Mouse (Mus musculus) embryonic facial prominence, embryonic 15.5 days (tissue): ENCODE results near the gene Notch2. TPM values are rescaled to one million over a fixed set of nuclear protein-coding genes. Genes with fewer than 3 reads are reported as not detected.

Experiments used
- ATAC-seq: fragments of 200-750 bp; cut with Nextera tagmentation; 2 replicates; pipeline ENCODE4 v1.8.0; 2017; ENCODE audit warnings: low read depth, moderate TSS enrichment; ENCODE audit not compliant: insufficient number of reproducible peaks, low FRiP score, low TSS enrichment
- H3K27ac ChIP-seq: fragments of 300-500 bp; sonication (generic); replicated peaks from 2 replicates; pipeline ENCODE4 v1.5.1; 2015; ENCODE audit warnings: mild to moderate bottlenecking, inconsistent platforms
- H3K27me3 ChIP-seq: fragments of 300-500 bp; sonication (generic); 2 replicates; pipeline ENCODE4 v1.6.1; 2015; ENCODE audit warnings: inconsistent platforms
- H3K36me3 ChIP-seq: fragments of 300-500 bp; sonication (generic); 2 replicates; pipeline ENCODE4 v1.6.1; 2015; ENCODE audit warnings: mild to moderate bottlenecking, inconsistent platforms
- H3K4me1 ChIP-seq: fragments of 300-500 bp; sonication (generic); 2 replicates; pipeline ENCODE4 v1.6.1; 2015; ENCODE audit warnings: inconsistent platforms
- H3K4me2 ChIP-seq: fragments of 300-500 bp; sonication (generic); replicated peaks from 2 replicates; pipeline ENCODE4 v1.6.1; 2015; ENCODE audit warnings: mild to moderate bottlenecking, inconsistent platforms
- H3K4me3 ChIP-seq: fragments of 300-500 bp; sonication (generic); replicated peaks from 2 replicates; pipeline ENCODE4 v1.5.1; 2015; ENCODE audit warnings: mild to moderate bottlenecking, inconsistent platforms
- H3K9ac ChIP-seq: fragments of 300-500 bp; sonication (generic); 2 replicates; pipeline ENCODE4 v1.6.1; 2015; ENCODE audit warnings: inconsistent platforms
- H3K9me3 ChIP-seq: fragments of 300-500 bp; sonication (generic); replicated peaks from 2 replicates; pipeline ENCODE4 v1.6.1; 2016; ENCODE audit warnings: inconsistent platforms
- WGBS: fragments of 180-500 bp; shearing (Covaris S2); methylation state at CpG from one replicate; pipeline ENCODE4 v1.1.7; 2015; 5-methylcytosine and 5-hydroxymethylcytosine counted together
- polyA plus RNA-seq: library from polyadenylated mRNA; unstranded; fragments of >200 nt; fragmentation: Nextera tagmentation; extraction: Ambion mirVana; gene quantifications from 2 replicates; pipeline ENCODE4 v1.2.1, GENCODE M21; 2015

The Notch2 gene
- 30.6 and 31.8 TPM in 2 replicates for polyA plus RNA-seq

DNA sequence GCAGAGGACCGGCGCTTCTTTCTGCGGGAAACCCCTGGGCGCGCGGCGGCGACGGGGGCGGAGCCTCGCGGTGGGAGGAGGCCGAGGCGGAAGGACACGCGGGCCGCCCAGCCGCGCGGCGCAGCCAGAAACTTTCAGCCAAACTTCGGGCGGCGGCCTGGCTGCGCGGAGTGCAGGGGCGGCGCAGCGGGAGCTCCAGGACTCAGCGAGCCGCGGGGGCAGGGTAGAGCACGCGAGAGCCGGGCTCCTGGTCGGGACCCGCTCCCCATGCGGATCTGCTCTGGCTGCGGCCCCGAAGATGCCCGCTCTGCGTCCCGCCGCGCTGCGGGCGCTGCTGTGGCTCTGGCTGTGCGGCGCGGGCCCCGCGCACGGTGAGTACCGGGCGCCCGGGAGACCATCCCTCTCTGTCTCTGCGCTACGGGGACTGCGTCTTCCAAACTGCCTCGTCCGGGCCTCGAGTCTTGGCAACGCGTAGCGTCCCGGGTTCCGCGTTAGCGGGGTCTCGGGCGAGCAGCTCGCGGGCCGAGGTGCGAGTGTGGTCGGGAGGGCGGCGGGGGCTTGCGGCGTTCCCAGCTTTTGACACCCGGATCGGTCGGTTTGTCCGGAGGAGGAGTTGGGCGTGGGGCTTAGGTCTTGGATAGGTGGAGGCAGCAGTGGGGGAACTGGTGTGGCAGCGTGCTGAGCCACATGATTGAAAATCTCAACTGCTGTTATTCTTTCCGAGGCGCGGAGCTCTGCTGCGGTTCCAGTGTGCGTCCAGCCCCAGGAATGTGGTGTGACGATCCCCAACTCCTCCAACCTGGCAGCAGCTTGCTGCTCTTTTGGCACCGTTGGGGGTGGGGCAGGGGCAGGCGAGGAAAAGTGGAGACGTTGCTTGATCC, at the start of gene Notch2:
TSS of gene Notch2 (plus strand) at position 127 of the 881 bp plus-strand sequence.
- peak within 1 kb of the TSS; percentile 99 for H3K27ac ChIP-seq

DNA sequence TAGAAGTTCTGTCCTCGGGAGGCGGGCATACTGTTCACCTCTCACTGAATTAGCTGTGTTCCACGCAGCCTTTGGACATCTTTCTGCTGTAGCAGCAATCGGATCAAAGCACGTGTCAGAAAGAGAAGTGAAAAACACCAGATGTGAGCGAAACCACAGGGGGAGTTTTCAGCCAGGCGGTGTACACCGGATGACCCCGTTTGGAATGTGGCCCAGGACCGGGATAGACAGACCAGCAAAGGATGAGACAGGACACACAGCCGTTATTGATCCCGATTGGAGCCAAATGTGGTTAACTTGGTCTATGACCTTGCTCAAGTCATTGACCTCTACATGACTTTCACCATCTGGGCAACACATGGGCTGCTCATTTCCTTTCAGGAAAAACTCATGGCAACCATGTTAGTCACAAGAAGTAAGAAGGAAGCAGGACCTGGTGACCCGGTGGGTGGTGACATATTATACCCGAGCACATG, 48.4 kb upstream of the Notch2 start:
- Histone ChIP-seq H3K4me1 (peaks cover 17% of the 10 kb centered on the region), H3K4me3 (no peak overlapping the region), H3K27ac (no peak overlapping the region), H3K36me3 (no peaks in the 10 kb centered on the region), H3K4me2 (no peak overlapping the region), H3K27me3 (no peaks in the 10 kb centered on the region), H3K9ac (no peak overlapping the region), H3K9me3 (no peaks in the 10 kb centered on the region)
- no peak for ATAC-seq
- WGBS, result 30% methylated on average over 14 of the region's 14 CpGs

More for the DNA sequence above, at the start of gene Notch2:
- under 1% methylated on average over 95 of the region's 95 CpGs for WGBS
- peaks cover 40% of the 10 kb centered on the region for H3K4me1 ChIP-seq
- H3K36me3 ChIP-seq, result no peaks in the 10 kb centered on the region
- peak within 1 kb of the TSS; percentile 96 for H3K4me3 ChIP-seq
- ATAC-seq, result peak; percentile 91
- no peaks in the 10 kb centered on the region for H3K27me3 ChIP-seq
- H3K9ac ChIP-seq, result peak within 1 kb of the TSS; percentile 96
- H3K9me3 ChIP-seq, result no peaks in the 10 kb centered on the region
- H3K4me2 ChIP-seq, result peak within 1 kb of the TSS; percentile 58

DNA sequence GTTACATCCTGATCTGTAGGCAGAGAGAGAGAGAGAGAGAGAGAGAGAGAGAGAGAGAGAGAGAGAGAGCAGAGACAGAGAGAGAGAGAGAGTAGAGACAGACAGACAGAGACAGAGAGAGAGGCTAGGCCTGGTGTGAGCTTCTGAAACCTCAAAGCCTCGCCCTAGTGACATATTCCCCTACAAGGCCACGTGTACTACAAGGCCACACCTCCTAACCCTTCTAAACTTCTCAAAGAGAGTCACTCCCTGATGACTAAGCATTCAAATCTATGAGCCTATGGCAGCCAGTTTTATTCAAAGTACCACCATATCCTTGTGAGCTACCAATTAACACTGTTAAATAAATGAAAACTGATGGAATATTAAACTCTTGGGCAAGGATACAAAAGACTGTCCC, 45.7 kb upstream of the Notch2 start:
- H3K9me3 ChIP-seq, result no peaks in the 10 kb centered on the region
- ATAC-seq, result no peak
- no peaks in the 10 kb centered on the region for H3K27me3 ChIP-seq
- H3K27ac ChIP-seq, result no peak overlapping the region
- 68% methylated on average over 2 of the region's 2 CpGs for WGBS
- no peaks in the 10 kb centered on the region for H3K36me3 ChIP-seq
- H3K9ac ChIP-seq, result no peak overlapping the region
- H3K4me2 ChIP-seq, result no peak overlapping the region
- peaks cover 15% of the 10 kb centered on the region for H3K4me1 ChIP-seq
- no peak overlapping the region for H3K4me3 ChIP-seq

DNA sequence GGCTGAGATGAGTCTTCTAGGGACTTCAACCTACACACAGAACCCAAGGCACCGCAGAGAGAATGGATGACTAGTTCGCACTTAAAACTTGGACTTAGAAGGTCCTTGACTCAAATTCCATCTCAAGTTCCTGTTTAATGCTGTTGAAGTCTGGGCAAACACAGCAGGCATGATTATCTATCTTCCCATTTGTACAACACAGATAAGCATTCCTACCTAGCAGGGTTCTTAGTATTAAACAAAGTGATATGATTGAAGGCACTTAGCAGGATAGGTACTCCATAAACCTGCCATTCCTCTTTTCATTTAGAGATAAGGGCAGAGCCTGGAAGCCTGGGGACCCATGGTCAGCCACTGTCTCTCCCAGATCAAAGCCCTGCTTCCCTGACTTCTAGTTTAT, 45.1 kb upstream of the Notch2 start:
- WGBS, result 88% methylated on average over 2 of the region's 2 CpGs
- H3K27ac ChIP-seq, result no peak overlapping the region

DNA sequence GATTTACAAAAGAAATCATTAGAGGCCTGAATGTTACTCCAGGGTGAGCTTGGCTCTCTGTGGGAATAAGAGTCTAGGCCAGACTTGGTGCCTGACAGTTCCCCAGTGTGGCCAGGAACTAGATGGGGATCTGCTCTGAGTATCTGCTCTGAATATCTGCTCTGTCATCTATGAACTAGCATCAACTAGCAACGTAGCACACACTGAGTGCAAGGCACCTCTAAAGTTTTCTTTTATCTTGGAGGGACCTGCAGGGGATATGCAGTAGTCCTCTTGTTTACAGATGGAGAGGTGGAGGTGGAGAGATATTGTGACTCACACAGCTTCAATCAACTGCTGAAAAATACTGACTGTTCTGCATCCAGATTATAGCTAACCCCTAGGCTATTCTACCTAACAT, 44.3 kb upstream of the Notch2 start:
- no peaks in the 10 kb centered on the region for H3K27me3 ChIP-seq
- no peak overlapping the region for H3K4me3 ChIP-seq
- no peaks in the 10 kb centered on the region for H3K36me3 ChIP-seq
- WGBS, result 42% methylated on average over 1 of the region's 1 CpGs
- no peak overlapping the region for H3K9ac ChIP-seq
- no peaks in the 10 kb centered on the region for H3K9me3 ChIP-seq
- no peak for ATAC-seq
- H3K4me2 ChIP-seq, result no peak overlapping the region
- no peak overlapping the region for H3K27ac ChIP-seq
- peaks cover 18% of the 10 kb centered on the region for H3K4me1 ChIP-seq

More for the DNA sequence above, 45.1 kb upstream of the Notch2 start:
- ATAC-seq, result no peak
- H3K4me2 ChIP-seq, result no peak overlapping the region
- no peaks in the 10 kb centered on the region for H3K27me3 ChIP-seq
- H3K36me3 ChIP-seq, result no peaks in the 10 kb centered on the region
- H3K4me3 ChIP-seq, result no peak overlapping the region
- no peak overlapping the region for H3K9ac ChIP-seq
- H3K9me3 ChIP-seq, result no peaks in the 10 kb centered on the region
- peaks cover 19% of the 10 kb centered on the region for H3K4me1 ChIP-seq

DNA sequence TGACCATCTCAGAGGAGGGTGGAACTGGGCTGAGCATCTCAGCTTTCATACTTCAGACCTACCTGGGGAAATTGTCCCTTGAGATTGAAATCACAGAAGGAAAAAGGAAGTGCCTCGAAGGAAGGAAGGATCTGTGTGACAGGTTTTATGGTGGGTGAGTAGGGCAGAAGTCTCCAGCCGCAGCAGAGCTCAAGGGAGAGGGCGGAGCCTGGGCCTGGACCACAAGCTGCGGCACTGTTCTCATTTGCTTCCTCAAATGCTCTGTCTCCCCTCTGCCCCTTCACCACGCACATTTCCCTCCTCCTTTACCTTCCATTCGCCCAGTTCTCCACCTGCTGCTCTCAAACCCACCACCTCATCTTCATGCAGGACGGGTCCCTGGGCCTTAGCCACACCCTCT, 42.2 kb upstream of the Notch2 start:
- no peak overlapping the region for H3K9ac ChIP-seq
- no peak overlapping the region for H3K27ac ChIP-seq
- peaks cover 11% of the 10 kb centered on the region; the same call in 1 of the 2 replicates for H3K4me1 ChIP-seq
- H3K4me3 ChIP-seq, result no peak overlapping the region
- no peak overlapping the region for H3K4me2 ChIP-seq
- 30% methylated on average over 7 of the region's 7 CpGs for WGBS
- ATAC-seq, result no peak
- H3K36me3 ChIP-seq, result no peaks in the 10 kb centered on the region
- no peaks in the 10 kb centered on the region for H3K27me3 ChIP-seq
- H3K9me3 ChIP-seq, result no peaks in the 10 kb centered on the region

DNA sequence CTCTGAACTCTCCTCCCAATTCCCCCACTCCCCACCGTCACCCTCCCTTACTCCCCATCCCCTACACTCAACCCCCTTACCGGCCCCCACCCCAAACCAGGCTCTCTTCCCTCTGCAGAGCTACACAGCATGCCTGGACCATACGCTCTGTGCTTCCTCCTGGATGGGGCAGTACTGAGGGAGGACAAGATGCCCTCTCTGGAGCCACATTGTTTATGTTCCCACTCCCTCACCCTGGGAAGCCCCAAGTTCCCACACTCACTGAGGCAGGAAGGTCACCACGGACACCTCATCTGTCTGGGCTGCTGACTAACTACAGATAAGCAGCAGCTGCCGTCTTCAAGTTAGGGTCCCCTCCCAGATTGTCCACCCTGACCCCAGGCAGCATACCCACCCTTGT, 41.1 kb upstream of the Notch2 start:
- H3K27me3 ChIP-seq, result no peaks in the 10 kb centered on the region
- H3K4me2 ChIP-seq, result no peak overlapping the region
- no peak overlapping the region for H3K9ac ChIP-seq
- 60% methylated on average over 5 of the region's 5 CpGs for WGBS
- H3K36me3 ChIP-seq, result no peaks in the 10 kb centered on the region
- peaks cover 11% of the 10 kb centered on the region; the same call in 1 of the 2 replicates for H3K4me1 ChIP-seq
- H3K9me3 ChIP-seq, result no peaks in the 10 kb centered on the region
- no peak overlapping the region for H3K27ac ChIP-seq
- H3K4me3 ChIP-seq, result no peak overlapping the region
- no peak; the same call in 1 of the 2 replicates for ATAC-seq

DNA sequence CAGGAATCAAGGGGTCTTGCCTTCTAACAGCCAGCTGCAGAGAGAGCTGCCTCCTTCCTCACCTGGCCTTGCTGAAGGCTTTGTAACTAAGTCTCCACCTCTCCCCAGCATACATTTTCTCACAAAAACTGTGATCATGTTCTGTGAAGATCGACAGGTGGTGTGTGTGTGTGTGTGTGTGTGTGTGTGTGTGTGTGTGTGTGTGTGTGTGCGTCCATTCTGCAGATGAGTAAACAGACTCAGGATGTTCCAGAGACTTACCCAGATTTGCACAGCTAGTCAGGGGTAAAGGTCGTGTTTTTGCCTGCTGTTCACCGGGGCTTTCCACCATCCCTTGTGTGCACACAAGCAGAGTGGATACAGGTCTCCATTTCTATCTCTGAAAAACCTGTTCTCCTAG, 40.6 kb upstream of the Notch2 start:
- Histone ChIP-seq H3K4me2 (no peak overlapping the region), H3K4me3 (no peak overlapping the region), H3K9ac (no peak overlapping the region), H3K27me3 (no peaks in the 10 kb centered on the region), H3K4me1 (peaks cover 11% of the 10 kb centered on the region; the same call in 1 of the 2 replicates), H3K9me3 (no peaks in the 10 kb centered on the region), H3K27ac (no peak overlapping the region), H3K36me3 (no peaks in the 10 kb centered on the region)
- ATAC-seq, result no peak
- WGBS, result 57% methylated on average over 4 of the region's 4 CpGs

DNA sequence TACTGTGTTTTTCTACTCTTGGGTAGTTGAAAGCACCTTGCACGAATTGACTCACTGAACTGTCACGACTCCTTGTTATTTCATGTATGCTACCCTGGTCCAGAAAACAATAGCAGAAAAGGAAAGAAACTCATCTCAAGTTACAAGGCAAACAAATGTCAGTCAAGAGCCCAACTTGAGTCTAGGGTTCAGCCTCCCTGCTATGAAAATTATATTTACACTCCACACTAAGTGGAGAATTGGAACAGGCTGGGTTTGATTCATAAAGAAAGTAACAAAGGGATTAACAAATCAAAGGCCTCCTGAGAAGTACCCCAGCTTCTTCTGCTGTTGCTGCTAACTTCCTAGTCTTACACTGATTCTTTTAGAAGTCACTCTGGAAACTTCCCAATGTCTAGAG, 40.0 kb upstream of the Notch2 start:
- H3K4me1 ChIP-seq, result peaks cover 11% of the 10 kb centered on the region; the same call in 1 of the 2 replicates
- WGBS, result 13% methylated on average over 2 of the region's 2 CpGs

DNA sequence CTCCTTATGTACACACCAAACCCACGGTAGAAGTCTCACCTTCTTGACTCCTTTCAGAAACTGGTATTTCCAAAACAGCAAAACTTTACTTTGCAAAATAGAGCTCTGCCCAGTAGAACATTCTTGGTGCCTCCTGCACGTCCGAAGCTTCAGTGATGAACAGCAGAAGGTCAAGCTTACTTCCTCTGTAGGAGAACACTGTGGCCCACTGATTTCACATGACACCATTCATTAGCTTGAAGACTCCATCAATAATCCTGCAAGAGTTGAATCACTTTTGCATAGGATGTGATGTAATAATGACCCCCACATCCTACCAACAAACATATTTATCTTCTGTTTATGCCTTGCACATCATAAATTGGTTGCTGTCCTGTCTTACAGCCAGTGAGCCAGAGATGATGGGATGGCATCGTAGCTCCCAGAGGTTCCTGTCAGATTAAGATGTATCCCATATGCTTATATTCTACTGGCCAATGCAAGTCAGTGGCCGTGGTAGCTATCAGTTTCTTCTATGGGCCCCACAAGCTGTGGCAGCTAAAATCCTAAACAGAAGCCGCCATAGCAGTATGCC, 39.0 kb upstream of the Notch2 start:
- H3K4me2 ChIP-seq, result no peak overlapping the region
- H3K36me3 ChIP-seq, result no peaks in the 10 kb centered on the region
- H3K4me3 ChIP-seq, result no peak overlapping the region
- no peak overlapping the region for H3K27ac ChIP-seq
- peaks cover 11% of the 10 kb centered on the region; the same call in 1 of the 2 replicates for H3K4me1 ChIP-seq
- no peak for ATAC-seq
- WGBS, result 83% methylated on average over 6 of the region's 6 CpGs
- no peaks in the 10 kb centered on the region for H3K27me3 ChIP-seq
- H3K9ac ChIP-seq, result no peak overlapping the region
- H3K9me3 ChIP-seq, result no peaks in the 10 kb centered on the region

More for the DNA sequence above, 40.0 kb upstream of the Notch2 start:
- no peak overlapping the region for H3K9ac ChIP-seq
- H3K36me3 ChIP-seq, result no peaks in the 10 kb centered on the region
- H3K4me2 ChIP-seq, result no peak overlapping the region
- H3K4me3 ChIP-seq, result no peak overlapping the region
- H3K27ac ChIP-seq, result no peak overlapping the region
- ATAC-seq, result no peak
- no peaks in the 10 kb centered on the region for H3K9me3 ChIP-seq
- H3K27me3 ChIP-seq, result no peaks in the 10 kb centered on the region

DNA sequence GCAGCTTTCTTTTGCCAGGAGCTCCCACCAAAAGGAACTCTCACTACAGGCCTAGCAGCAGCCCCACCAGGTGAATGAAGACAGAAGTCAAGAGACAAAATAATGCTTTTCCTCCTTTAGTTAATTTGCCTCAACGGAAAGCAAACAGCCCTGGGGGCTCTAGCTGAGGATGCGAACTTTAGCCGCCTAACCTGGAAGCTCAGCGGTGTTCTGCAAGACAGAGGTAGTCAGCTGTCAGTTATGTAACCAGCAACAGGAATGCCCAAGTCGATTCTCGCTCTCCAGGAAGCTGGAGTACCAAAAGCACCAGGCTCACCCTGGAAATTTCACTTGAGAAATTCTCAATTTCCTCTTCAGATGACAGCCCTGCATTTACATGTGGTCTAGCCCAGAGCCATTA, 36.6 kb upstream of the Notch2 start:
- WGBS, result 38% methylated on average over 6 of the region's 6 CpGs
- Histone ChIP-seq H3K4me3 (no peak overlapping the region), H3K4me1 (peaks cover 6% of the 10 kb centered on the region; the same call in 1 of the 2 replicates), H3K9me3 (no peaks in the 10 kb centered on the region), H3K27me3 (no peaks in the 10 kb centered on the region), H3K36me3 (no peaks in the 10 kb centered on the region), H3K27ac (no peak overlapping the region), H3K4me2 (no peak overlapping the region), H3K9ac (no peak overlapping the region)
- no peak for ATAC-seq
